Mouse (Mus musculus): ENCODE measurements around the gene Lsamp.

GRCm38 (mm10) chr16:41965636-41966035 is 1981.5 kb downstream of the Lsamp start:
- TF ChIP-seq GATA1 (IDR thresholded peaks at IDR 0.05; ENCODE audit: borderline replicate concordance, low read length) (no peak), FLI1 (IDR thresholded peaks at IDR 0.05; ENCODE audit: low read length) (no peak)
